Mouse (Mus musculus): Measurements from ENCODE around the gene Tcl1b4. TPM values are rescaled to one million over a fixed set of nuclear protein-coding genes. Genes with fewer than 3 reads are reported as not detected.
"Not testable (repeated sequence)": the region's sequence is repeated elsewhere in the genome, so short reads cannot be mapped to it uniquely, and the experiment has no call there.

The Tcl1b4 gene
- not detected in 2 replicates for polyA plus RNA-seq (2015; fragmentation: Nextera tagmentation; extraction: Ambion mirVana)

DNA sequence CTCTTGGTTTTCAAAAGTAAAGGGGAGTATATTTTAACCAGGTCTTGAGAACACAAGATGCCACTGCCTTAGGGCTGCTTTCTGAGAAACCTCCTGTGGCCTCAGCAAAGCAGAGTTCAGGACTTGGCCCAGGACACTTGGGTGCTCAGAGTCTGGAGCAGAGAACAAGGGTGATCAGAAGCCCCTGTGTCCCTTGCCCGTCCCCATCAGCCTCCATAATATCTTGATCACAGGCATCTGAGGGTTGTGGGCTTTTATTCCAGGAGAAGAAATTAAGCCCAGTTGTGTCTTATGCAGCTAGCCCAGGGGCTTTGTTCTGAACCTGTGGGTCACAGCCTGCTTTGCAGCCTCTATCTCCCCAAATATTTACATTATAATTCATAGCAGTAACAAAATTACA, at the start of gene Tcl1b4:
Gene Tcl1b4, plus strand, starts transcription at position 301 of the 400 bp plus-strand sequence.
- DNase-seq (ENCODE audit: low spot score), result not testable (repeated sequence)

DNA sequence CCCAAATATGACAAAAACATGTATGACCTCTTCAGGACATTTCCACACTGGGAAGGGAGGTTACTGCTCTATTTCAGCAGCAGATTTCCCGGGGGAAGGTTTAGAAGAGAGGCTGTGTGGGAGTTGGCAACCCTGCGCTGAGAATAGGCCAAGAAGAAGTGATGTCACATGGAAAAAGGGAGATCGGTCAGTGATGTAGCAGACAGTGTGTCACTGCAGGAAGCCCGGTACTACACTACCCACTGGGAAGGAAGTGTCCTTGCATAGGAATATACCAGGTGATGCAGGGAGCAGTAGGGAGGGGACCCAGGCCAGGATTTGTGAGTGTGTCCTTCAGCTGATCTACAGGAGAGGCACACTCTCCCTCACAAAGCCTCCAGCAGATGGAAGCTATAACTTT, 46.5 kb upstream of the Tcl1b4 start:
- DNase-seq (ENCODE audit: low spot score), result not testable (repeated sequence)

DNA sequence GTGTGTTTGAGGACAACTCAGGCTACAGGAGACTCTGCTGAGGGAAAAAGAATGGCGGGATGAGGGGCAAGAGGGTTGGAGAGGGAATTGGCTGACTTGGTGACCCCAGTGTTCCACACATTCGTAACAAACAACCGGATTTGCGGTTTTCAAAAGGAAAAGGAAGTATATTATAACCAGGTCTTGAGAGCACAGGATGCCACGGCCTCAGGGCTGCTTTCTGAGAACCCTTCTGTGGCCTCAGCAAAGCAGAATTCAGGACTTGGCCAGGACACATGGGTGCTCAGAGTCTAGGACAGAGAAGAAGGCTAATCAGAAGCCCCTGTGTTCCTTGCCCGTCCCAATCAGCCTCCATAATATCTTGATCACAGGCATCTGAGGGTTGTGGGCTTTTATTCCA, 42.9 kb upstream of the Tcl1b4 start:
- DNase-seq (ENCODE audit: low spot score), result no peak

DNA sequence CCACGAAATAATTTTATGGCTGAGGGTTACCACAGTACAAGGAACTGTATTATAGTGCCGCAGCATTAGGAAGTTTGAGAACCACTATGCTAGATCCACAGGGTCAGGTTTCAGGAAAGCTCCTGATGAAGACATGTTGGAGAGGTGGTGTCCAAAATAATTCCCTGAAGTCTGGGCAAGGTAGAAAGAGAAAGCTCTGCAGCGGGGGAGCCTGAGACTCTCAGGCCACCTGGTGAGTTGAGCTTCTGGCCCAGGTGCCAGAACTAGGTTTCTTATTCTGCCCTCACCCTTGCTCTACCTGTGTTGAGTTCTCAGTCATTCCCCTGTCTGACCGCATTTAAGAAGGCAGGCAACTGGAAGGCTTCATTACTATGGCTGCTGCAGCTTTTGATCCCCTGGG, 42.4 kb upstream of the Tcl1b4 start, which contains the start of gene Tcl1b1:
Gene Tcl1b1, plus strand, starts transcription at position 301 of the 400 bp plus-strand sequence.
- no peak for DNase-seq (ENCODE audit: low spot score)

DNA sequence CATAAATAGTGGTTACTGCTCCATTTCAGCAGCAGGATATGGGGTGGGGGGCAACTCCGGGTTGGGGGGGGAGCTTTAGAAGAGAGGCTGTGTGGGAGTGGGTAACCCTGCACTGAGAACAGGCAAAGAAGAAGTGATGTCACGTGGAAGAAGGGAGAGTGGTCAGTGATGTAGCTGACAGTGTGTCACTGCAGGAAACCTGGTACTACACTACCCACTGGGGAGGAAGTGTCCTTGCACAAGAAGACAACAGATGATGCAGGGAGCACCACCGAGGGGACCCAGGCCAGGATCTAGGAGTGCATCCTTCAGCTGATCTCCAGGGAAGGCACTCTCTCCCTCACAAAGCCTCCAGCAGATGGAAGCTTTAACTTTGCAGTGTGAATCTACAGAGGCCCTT, 35.0 kb upstream of the Tcl1b4 start:
- no peak for DNase-seq (ENCODE audit: low spot score)

DNA sequence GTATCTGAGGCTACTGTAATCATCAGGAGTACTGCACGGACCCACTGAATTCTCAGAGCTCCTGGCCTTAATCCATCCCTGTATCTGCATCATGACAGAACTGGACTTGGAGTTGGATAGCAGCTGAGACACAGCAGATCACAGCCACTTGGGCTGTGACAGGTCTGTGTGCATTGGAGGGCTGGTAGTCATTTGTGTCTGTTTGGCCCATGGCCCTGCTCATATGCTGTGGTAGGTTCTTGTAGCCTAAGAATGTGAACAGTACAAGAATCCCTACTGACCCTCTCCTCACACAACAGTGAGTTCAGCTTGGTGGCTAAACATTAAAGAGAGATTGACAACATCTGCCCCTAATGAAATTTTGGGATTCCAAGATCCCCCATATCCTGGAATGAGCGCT, 28.4 kb upstream of the Tcl1b4 start:
- no peak for DNase-seq (ENCODE audit: low spot score)

DNA sequence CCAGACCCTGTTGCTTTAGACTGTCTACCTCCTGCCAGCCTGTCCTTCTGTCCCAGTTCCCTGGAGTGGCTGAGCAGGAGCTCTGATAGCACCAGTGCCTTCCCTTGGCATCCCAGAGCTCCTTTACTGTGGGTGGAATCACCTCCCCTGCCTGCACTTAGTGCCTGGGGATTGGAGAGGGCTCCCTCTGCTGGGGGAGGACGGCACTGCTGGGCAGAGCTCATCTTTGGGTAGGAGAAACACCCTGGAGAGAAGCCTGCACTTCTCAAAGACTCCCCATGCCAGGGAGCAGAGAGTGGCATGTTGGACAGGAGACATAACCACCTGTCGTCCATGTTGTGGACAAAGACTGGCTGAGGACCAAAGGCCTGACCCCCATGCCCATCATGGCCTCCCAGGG, 27.4 kb upstream of the Tcl1b4 start:
- DNase-seq (ENCODE audit: low spot score), result not testable (repeated sequence)

DNA sequence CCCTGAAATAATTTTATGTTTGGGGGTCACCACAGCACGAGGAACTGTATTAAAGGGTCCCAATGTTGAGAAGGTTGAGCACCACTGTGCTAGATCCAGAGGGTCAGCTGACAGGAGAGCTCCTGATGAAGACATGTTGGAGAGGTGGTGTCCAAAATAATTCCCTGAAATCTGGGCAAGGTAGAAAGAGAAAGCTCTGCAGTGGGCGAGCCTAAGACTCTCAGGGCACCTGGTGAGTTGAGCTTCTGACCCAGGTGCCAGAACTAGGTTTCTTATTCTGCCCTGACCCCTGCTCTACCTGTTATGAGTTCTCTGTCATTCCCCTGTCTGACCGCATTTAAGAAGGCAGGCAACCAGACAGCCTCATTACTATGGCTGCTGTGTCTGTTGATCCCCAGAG, 25.7 kb upstream of the Tcl1b4 start, which contains the start of gene Tcl1b5:
Gene Tcl1b5, plus strand, starts transcription at position 301 of the 400 bp plus-strand sequence.
- not testable (repeated sequence) for DNase-seq (ENCODE audit: low spot score)

DNA sequence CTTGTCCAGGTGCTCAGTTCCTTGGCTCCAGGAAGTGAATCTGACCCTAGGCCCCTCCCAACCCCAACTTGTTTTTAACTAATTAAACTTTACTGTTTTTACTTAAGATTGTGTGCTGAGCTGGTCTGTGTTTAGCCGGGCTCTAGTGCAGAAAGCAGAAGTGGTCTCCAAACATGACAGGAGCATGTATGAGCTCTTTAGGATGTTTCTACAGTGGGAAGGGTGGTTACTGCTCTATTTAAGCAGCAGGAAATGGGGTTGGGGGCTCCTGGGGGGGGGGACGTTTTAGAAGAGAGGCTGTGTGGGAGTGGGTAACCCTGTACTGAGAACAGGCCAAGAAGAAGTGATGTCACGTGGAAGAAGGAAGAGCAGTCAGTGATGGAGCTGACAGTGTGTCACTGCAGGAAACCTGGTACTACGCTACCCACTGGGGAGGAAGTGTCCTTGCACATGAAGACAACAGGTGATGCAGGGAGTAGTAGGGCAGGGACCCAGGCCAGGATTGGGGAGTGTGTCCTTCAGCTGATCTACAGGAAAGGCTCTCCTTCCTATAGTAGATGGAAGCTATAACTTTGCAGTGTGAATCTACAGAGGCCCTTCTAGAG, 20.6 kb upstream of the Tcl1b4 start:
- not testable (repeated sequence) for DNase-seq (ENCODE audit: low spot score)

DNA sequence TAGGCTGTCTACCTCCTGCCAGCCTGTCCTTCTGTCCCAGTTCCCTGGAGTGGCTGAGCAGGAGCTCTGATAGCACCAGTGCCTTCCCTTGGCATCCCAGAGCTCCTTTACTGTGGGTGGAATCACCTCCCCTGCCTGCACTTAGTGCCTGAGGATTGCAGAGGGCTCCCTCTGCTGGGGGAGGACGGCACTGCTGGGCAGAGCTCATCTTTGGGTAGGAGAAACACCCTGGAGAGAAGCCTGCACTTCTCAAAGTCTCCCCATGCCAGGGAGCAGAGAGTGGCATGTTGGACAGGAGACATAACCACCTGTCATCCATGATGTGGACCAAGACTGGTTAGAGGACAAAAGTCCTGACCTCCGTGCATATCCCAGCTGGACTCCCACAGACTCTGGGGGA, 12.8 kb upstream of the Tcl1b4 start:
- DNase-seq (ENCODE audit: low spot score), result not testable (repeated sequence)

DNA sequence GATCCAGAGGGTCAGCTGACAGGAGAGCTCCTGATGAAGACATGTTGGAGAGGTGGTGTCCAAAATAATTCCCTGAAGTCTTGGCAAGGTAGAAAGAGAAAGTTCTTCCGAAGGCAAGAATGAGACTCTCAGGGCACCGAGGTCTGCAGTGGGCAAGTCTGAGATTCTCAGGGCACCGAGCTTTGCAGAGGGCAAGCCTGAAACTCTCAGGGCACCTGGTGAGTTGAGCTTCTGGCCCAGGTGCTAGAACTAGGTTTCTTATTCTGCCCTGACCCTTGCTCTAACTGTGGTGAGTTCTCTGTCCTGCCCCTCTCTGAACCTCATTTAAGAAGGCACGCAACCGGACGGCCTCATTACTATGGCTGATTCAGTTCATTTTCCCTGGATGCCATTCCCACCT, 11.0 kb upstream of the Tcl1b4 start, which contains the start of gene Tcl1b3:
Gene Tcl1b3, plus strand, starts transcription at position 301 of the 400 bp plus-strand sequence.
- not testable (repeated sequence) for DNase-seq (ENCODE audit: low spot score)

DNA sequence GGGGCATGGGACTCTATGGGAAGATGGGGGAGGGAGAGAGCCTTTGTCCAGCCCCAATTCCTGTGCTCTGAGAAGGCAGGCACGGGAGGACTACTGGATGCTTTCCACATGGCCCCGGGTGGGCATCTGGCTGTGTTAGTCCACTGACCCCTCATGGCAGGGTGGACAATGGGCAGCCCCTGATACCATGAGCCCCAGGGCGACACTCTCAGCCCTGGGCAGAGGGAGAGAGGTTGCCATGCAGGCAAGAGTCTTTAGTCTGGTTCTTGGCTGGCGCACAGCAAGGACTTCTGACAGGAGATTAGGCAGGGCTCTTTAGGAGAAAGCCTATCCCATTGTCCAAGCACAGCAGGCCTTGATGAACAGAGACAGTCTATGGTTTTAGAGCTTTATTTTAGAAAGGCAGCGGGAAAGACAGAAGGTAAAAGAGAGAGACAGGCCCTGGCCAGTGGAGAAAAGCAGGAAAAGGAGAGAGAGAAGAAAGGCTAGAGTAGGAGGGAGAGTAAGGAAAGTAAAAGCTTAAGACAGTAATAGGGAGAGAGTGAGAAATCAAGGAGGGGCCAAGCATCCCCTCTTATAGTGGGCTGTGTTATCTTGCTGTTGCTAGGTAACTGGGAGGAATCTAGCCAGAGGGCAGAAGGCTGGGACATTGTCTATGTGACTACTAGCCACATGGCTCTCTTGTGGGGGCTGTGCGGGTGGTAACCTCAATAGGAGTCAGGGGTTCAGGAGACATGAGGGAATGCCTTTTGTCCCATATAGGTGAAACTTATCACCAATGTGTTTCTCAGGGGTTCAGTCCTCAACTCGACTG, 1.9 kb upstream of the Tcl1b4 start:
- not testable (repeated sequence) for DNase-seq (ENCODE audit: low spot score)

DNA sequence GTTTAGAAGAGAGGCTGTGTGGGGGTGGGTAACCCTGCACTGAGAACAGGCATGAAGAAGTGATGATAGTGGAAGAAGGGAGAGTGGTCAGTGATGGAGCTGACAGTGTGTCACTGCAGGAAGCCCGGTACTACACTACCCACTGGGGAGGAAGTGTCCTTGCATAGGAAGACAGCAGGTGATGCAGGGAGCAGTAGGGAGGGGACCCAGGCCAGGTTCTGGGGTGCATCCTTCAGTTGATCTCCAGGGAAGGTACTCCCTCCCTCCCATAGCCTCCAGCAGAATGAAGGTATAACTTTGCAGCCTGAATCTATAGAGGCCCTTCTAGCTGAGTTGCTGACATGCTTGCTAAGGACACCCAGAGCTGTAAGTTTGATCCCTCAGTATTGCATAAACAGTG, 5.3 kb downstream of the Tcl1b4 start:
- DNase-seq (ENCODE audit: low spot score), result no peak

DNA sequence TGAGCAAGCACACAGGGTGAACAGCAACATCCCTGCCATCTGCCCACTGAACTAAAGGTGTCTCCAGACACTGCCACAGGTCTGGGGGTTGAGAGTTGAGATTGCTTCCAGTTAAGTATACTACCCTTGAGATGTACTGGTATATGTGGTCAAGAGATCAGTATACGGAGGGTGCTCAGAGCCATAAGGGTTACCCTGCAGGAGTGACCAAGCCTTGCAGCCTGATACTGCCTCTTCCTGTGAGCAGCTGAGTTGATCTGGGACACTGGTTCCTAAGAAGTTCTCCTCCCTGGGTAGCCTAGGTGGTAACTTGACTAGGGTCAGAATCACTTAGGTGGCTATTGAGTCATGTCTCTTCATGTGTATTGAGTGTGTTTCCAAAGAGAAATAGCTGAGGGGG, 6.7 kb downstream of the Tcl1b4 start:
- no peak for DNase-seq (ENCODE audit: low spot score)

DNA sequence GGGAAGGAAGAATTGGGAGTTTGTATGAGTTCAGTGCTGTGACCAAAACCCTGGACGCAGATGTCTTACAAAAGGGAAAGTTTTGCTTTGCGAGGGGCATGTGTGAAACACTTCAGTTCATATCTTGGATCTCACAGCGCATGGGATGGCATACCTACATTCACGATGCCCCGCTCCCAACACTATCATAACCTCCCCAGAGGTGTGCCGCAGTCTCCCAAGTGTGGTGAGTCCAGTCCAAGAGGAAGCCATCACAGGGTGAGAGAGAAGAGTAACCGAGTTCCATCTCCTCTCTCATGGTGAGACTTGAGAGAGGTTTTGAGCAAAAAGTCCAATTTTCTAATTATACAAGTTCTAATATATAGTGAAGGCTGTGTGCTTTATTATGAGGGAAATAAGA, 7.5 kb downstream of the Tcl1b4 start:
- DNase-seq (ENCODE audit: low spot score), result no peak

DNA sequence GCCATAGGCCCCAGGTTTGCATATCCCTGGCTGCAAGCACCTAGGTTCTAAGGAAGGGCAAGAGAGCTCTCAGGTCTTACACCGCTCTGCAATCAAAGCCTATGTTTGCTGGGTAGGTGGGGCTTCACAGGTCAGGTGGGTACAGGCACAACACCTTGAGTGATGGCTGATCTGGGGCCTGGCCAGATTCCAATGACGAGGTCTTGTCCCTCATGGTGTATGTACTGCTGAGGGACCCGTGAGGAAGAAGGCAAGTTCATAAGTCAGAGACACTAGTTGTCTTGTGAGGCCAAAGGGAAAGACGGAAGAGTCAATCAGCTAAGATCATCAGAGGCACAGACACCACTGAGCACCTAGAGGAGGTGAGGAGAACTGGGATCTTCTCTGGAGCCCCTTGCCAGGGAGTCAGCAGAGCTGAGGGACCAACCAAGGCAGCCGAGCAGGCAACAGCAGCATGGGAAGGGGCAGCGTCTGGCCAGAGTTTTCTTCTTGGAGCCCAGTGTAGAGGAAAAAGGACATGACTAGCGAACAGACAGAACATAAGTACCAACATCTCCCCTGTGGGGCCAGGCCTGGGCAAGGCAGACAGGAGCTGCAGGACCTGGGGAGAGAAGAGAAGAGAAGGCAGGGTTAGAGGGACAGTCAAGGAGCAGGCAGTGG, 15.5 kb downstream of the Tcl1b4 start:
- no peak for DNase-seq (ENCODE audit: low spot score)

DNA sequence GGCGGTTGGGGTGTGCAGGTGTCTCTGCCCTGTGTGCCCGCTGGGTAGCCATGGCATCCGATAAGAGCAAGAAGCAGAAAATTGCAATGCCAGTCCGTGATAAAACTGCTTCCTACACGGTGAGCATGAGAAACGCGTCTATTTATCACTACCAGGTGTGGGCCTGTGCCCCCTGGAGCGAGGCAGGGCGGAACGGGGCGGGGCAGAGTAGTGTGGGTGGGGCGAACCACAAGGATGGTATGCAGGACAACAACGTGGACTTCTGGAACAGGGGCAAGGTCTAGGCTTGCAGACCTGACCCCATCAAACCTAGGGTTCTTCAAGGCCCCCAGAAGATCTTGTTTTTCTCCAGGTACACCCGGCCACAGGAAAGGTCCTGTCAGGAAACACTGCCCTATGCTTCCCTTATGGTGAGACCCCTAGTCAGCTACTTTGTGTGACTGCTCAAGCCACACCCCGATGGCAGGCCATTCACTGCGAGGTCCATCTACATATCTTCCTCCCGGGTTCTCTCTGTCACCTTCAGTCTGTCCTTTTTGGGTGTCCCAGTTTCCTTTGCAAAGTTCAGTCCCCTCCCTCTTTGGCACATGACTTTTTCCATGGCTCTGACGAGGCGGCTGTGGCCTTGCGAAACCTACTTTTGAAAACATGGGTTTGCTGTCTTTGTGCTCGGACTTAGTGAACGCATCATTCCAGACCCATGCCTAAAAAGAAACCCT, 21.0 kb downstream of the Tcl1b4 start, which contains the start of gene Tcl1:
Gene Tcl1, minus strand, starts transcription at position 193 of the 719 bp plus-strand sequence.
- DNase-seq (ENCODE audit: low spot score), result no peak

DNA sequence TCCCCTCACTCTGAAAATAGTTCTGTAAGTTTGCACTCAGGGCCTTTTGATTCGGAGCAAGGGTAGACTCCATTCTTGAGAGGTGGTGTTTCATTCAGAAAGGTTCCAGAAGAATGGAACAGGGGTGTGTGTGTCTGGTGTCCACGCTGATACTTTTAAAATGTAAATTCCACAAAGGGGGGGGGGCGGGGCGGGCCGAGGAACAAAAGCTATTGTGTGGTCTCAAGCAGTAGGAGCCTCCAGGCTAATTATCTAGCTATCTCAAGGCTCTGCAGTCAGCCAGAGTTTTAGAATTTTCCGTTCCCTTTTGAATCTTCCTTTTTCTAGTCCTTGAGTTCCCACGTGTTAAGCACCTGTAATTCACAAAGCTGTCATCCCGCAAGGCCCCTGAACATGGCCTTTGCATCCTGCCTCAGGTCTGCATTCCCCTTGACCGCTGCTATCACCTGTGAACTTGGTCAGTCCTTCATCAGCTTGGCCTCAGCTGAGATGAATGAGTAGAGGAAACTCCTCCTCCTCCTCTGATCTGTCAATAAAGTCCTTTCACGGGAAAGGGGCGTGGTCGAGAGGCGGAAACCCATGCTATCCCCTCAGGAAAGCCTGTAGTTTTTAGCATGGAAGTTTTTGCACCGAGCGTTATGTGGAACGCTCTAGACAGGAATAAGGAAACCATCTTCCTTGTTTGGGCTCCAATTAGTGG, 23.0 kb downstream of the Tcl1b4 start:
- DNase-seq (ENCODE audit: low spot score), result no peak

DNA sequence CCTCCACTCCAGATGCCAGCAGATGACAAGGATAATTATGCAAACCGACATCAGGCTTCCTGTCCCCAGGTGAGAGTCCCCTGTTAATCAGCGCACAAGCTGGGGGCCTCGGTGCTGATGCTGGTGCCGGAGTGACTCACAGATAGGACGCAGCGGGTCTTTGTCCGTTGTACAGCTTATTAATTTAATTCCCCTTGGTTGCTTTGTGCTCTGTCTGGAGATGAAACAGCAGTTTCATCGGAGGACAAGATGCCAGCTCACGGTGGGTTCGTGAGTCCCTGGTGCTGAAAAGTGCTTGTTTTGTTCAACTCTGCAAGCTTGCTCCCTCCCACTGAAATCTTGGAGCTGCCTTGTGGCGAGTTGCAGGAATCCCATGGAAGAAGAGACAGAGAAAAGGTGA, 32.6 kb downstream of the Tcl1b4 start:
- no peak for DNase-seq (ENCODE audit: low spot score)

DNA sequence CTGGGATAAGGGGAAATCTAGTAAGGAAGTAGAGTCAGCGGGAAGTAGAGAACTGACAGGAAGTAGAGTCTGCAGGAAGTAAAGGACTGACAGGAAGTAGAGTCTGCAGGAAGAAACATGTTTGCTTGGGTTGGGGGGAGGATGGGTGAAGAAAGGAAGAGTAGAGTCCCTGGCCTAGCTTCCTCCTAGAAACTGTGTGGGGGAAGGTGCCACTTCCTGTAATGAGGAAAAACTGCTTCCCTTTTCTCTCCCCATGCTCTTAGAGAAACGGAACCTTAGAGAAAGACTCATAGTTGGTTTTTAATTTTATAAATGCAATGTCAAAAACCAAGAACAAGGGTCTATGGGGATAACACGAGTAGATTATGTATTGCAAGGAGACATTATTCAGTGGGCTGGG, 33.3 kb downstream of the Tcl1b4 start:
- DNase-seq (ENCODE audit: low spot score), result no peak

DNA sequence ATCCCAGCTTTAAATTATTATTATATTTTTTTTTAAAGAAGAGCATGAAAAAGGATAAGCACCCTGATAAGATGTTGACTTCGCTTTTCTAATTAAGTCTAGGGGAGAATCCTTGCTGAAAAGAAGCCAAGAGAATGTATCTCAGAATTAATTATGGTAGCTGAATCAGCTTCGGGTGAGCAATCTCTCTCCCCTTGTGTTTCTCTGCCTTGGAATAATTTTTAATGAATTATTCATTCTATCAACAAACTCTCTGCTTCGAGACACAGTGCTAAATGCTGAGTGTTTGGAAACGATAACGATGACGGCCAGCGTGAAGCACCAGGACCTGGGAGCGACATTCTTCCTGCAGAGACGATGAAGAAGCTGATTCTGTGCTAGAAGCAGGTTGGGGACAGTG, 37.3 kb downstream of the Tcl1b4 start:
- no peak for DNase-seq (ENCODE audit: low spot score)
